Mouse (Mus musculus) lung, postnatal 36 days (tissue): ENCODE results near the gene Grm1.
"Not testable (repeated sequence)": the region's sequence is repeated elsewhere in the genome, so short reads cannot be mapped to it uniquely, and the experiment has no call there.

Experiments
- DNase-seq: peaks from one replicate; pipeline ENCODE4 v3.0.0; 2022; ENCODE audit warnings: mixed read lengths

The Grm1 gene

DNA sequence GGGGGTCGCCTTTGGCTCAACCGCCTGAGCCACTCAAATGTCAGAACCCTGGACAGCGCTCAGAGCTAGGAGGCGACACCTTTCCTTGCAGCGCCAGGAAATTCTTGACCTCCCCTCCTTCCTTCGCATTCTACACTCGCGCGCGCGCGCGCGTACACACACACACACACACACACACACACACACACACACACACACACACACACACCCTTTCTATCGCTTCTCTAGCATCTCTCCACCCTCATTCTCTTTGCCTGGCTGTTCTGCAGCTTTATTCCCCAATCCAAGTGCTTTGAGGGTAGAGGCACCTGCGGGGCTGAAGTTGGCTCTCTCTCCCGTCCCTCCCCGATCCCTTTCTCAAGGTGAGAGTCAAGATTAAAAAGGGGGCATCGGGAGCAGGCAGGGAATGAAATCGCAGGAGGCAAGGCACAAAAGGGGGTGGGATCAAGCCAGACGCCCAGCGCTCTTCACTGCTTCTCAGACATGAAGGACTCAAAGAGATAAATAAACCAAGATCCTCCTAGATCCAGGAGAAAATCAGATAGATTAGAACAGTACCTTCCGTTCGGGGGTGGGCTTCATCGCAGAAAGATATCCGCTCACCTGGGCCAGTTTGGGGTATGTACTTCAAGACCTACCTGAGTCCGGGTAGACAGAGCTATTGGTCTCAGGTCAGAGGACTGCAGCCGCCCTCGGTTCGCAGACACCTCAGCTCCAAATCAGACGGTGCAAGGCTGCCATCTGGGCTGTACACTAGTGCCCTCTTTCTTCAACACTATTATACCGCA, at the start of gene Grm1:
Gene Grm1 (minus strand): TSS at position 746 of the 788 bp plus-strand sequence.
- DNase-seq: no peak

DNA sequence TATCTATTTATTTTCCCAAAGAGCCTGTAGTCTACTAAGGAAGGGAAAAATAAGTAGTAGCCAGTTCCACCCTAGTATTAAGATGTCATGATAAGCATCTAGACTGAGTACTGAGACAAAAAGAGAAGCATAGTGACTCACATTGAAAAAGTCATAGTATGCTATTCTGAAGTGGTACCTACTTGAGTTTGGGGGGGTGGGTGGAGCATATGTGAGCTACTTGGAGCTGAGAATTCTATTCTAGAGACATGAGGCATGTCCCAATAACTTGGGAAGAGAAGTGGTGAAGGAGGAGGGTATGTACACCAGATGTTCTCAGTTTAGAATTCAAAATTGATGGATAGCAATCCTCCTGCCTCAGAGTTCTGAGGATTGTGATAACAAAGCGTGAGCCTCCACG, 39.6 kb upstream of the Grm1 start:
- DNase-seq: no peak

DNA sequence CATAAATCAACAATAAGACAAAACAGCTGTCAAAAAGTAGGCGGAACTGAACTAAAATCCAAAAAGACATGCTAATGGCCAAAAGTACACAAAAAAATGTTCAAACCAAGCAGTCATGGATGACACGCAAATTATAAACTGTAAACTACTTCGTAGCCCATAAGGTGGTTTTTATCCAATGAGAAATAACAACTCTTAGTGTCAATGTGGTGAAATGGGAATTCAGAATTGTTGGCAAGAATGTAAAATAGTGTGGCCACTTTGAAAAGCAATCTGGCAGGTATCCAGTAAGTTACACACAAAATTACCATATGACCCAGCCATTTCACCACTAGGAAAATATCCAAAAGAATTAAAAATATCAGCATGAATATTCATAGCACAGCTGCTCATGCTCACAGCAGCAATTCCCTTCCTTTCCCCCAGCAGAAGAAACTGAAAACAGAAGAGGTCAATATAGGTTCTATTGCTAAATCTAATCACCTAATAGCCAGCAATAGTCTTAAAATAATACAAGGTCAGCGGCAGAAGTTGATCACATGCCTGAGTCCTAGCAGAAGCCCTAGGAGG, 16.4 kb upstream of the Grm1 start:
- no peak for DNase-seq

DNA sequence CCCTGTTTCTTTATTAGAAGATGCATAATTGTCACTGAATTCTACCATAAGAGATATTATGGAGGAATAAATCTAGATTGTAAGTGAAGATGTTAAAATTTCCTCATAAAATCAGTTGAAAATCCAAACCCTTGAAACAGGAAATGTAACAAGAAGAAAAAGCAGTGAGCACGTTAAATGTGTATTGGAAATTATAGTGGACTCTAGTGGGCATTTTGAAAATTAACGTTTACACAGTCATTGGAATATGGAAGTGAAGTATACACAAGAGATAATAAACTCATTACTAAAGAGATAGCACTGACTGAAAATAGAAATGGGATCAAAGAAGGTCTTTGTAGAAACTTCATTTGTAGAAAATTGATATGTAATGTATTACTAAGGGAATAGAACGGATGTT, 4.2 kb upstream of the Grm1 start:
- DNase-seq: no peak

DNA sequence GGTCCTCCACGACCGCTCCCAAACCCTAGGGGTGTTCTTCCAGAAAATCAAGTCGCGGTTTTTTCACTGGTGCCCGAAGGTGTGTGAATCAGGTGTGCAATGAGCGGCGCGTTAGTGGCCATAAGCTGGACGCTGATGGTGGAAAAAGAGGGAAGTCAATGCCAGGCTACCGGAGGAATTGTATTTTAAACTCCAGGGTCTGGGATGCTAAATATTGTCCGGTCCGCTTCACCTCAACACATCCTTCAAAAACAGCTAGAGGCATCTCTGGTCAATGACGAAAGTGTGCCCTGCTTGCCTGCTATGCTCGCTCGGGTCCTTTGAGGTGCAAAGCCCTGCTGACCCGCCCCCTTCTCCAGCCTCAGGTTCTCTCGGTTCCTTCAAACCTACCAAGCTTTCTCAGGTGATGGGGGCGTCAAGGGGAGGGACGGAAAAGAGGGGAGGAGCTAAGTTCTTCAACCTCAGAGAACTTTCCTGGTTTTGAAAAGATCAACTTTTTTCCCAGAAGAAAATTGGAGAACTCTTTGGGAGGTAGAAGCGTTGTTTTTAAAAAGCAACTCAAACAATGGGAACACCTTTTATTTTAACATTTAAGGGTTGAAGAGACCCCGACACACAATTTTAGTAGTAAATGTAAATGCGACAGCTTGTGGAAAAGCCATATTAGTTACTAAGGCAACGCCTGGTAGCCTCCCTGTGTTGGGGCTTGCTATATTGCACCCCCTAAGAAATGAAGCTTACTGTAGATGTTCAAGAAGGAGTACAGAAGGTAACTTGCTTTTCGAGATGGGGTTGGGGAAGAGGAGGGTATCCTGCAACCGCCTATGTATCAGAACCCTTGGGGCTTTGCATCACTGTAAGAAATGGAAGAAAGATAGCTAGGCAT, 1.2 kb downstream of the Grm1 start:
- no peak for DNase-seq

DNA sequence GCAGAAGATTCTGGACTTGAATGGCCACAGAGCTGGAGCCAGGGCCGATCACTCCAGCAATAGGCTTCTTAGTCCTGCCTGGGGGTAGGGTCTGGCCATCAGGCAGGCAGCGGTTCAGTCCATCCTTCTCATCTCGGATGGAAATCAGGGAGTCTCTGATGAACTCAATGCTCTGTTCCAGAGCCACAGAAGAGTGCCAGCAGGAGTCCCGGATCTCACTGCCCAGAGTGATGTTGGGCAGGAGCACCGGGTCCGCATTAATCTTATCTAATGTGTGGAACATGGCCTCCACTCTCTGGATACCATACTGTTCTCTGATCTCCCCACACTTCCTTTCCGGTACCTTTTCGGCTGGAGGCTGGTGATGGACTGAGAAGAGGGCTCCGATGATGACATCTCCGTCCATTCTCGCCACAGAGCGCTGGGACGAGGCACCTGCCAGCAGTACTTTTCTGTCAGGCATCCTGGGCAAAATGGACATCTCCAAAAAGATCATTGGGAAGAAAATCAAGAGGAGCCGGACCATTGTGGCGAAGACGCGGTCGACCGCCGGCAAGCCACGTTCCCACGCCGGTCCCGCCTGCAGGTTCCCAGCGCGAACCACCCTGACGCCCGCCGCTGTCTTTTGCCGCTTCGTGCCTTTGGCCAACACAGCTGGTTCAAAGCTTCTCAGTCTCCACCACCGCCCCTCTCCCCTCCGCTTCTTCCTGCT, 2.0 kb downstream of the Grm1 start:
- DNase-seq: no peak

DNA sequence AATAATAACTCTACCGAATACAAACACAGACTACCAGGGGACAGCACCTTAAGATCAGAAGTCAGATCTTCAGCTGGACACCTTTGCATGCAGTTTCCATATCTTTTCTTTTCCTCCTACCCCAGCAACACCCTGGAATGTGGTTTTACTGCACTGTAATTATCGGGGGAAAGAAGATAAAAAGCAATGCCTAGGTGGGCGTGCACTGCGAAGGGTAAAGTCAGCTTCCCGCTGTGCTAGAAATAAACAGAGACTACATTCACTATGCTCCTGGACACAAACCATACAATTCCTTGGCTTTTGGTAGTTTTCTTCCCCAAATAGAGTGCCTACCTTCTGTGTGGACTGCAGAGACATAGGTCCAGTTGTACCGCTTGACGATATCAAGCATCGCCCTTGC, 2.6 kb downstream of the Grm1 start:
- DNase-seq: no peak

DNA sequence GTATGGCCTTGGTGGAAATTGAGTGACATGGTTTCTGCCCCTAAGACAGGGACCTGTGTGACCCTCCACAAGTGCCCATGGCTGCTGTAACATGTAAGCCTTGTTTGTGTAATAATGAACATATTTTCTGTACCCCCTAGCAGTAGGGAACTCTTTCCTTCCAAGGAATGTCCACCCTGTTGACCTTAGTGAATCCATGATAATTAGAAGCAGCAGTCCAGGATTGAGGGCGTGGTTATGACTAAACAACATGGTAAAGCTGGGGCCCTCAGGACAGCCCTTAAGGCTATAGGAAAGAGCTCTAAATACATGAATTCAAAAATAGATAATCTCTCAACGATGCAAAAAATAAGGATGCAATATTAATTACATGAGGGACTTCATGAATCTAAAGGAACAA, 17.0 kb downstream of the Grm1 start:
- DNase-seq: no peak

DNA sequence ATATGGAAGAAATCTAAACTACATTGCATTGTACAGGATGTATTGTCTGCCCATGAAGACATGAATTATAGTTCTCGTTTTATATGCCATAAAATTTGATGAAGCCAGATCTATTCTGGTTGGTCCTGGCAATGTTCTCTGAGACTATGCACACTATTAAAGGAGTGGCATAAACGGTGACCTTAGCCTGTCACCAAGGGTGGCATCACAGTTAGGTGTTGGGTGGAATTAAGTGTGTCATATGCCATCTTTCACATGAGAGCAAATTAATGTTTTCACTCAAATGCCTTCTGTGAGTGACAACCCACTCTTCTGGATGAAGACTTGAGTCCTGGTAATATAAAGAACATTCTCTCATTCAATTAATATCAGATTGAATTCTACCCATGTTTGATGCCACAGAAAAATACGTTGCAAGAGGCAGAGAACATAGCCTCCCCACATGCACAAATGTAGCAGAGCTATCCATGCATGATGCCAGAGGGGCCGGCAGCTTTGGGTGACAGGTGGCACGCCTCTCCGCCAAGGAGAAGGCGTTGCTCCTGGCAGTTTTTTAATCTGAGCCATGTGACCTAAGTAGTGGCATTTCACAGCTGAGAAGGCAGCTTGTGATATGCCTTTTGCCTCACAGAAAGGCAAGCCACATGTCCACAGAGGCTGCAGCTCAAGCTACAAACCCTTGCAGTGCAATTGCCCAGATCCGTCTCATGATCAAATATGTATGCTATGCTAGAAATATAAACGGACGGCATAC, 20.7 kb downstream of the Grm1 start:
- DNase-seq: no peak

DNA sequence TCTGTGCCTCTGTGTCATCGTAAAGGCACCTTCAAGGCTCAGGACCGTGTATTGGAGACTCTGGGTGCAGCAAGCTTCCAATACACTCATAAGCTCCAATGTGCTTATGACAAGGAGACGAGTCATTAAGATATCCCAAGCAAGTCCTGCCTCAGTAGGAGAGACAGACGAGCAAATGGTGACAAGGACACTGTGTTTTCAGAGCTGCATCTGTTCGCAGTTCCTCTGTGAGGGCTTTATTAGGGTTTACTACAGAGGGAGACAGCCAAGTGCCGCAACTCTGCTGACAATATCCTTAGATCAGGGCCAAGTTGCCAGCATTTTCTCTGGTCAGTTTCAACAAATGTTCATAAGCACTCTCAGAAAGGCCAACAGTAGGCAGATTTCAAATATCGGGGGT, 32.8 kb downstream of the Grm1 start:
- no peak for DNase-seq

DNA sequence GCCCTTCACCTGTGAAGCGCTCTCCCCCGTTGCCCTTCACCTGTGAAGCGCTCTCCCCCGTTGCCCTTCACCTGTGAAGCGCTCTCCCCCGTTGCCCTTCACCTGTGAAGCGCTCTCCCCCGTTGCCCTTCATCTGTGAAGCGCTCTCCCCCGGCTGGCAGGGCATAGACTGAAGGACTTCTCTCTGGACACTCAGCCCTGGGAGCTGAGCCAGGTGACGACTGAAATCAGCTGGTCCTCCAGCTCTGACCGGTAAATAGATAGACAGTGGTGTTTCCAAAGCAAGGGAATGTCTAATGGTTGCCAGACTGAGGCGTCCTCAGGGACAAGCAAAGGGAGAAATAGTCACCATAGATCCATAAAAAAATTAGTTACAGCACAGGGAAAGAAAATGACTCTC, 36.7 kb downstream of the Grm1 start:
- DNase-seq: not testable (repeated sequence)

DNA sequence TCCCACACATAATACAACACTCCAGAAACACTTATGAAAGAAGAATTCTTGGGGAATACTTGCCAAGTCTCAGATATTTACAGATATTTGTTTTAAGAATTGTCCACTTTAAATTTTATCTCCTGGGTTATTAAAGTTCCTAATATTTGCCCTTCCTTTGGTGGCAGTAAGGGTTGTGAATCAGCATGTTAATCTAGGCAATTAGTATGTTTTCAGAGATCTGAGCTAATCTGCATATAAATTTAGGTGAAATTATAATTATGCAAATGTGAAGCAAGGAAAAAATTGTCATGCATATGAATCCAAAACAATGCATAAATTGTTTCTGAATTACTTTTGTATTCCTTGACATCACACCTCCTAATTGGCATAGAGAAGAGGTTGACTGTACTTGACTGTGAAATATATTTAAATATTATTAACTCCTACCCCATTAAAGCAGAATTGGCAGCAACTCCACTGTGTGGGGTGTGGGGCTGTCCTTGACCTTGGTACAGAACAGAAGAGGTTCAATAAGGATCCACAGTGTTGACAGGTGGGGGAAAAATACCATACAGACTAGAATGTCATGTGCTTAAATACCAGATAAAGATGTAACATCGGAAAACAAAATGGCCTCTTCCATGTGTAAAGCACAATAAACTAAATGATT, 37.6 kb downstream of the Grm1 start:
- DNase-seq: no peak

DNA sequence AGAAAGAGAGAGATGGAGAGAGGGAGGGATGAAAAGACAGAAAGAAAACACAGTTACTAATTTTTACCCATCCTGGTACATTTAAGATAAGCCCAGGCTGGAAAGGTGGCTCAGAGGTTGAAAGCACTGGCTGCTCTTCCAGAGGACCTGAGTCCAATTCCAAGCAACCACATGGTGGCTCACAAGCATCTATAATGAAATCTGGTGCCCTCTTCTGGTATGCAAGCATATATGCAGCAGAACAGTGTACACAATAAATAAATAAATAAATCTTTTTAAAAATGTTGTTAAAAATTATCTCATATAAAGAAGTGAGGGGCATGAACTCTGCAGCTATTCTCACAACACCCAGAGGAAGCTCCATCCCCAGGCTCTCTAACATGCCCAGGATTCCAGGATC, 42.8 kb downstream of the Grm1 start:
- DNase-seq: no peak

DNA sequence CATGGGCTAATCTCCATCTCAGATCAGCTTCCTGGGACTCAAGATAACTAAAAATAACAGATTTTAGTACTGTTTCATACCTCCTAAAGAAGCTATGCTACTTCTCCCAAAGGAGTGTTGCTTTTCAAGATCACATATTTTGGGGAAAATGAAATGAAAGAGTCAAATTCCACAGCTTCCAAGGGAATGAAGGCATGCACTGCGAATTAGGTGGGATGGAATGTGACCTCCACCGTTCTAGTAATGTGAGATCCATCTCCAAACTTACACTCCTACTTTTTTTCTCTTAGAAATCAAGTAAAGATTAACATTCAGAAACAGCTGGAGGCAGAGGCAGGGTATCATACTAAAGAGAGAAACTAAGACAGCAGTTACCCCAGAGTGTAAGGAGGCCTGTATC, 49.9 kb downstream of the Grm1 start:
- no peak for DNase-seq

DNA sequence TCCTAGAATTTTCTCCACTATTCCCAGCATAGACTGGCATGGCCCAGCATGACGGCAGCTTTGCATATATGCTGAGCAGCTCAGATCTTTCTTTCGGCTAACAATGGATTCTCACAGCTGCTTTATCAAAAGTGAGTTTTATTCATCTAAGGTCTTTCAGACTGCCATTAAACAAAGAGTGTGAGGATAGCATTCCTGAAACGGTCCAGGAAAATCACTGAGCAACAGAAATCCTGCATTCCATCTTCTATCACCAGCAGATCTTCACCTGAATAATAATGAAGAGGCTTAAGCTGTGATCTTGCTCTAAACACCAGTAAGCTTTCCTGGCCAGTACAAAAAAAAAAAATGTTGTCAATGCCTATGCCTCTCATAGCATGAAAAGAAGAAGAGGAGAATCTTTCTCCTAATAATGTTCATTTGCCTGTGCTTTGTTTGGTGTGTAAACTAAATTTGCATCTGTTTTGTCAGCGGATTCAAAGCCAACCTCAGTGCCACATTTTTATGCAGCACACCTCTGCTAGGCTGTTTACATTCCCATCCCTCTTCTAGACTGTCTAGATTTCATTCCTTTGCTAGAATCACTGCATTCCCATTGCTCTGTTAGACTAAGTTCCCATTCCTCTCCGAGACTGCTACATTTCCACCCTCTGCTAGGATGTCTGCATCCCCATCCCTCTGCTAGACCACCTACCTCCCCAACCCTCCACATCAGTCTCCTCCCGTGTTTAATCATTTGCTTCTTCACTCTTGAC, 56.2 kb downstream of the Grm1 start:
- no peak for DNase-seq

DNA sequence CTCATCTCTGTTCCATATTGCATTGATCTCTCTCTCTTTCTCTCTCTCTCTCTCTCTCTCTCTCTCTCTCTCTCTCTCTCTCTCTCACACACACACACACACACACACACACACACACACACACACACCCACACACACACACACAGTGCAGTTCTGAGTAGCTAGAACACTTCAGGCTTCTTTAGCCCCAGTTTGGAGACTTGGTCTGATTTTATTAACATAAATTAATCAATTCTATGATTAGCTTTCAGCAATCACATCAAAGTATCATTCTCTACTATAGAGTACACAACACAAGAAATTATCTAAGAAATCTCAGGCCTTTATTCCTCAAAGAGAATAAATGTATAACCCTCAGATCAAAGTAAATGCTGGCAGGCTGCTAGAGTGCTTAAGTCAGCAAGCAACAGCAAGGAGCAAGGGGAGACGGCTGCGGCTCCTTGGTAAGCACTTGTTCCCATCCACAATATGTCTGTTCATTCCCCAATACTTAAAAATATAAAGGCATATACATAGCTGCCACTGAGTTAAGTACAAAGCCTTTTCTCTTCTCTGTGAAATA, 63.1 kb downstream of the Grm1 start:
- no peak for DNase-seq

DNA sequence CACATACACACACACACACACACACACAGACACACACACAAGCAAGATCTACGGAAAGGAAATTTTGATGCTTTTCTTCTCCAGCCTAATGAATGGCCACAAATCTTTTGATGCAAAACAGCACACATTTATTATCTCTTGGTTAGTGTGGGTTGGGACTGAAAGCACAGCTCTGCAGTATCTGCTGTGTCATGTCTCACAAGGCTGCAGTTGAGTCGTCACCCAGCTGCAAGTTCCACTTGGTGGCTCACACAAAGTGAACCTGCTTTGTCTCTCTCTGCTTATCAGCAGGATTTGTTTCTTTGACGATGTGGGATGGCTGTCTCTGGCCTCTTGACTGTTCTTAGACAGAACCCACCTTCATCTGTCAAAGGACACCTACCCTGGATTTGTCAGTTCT, 68.5 kb downstream of the Grm1 start:
- DNase-seq: no peak

DNA sequence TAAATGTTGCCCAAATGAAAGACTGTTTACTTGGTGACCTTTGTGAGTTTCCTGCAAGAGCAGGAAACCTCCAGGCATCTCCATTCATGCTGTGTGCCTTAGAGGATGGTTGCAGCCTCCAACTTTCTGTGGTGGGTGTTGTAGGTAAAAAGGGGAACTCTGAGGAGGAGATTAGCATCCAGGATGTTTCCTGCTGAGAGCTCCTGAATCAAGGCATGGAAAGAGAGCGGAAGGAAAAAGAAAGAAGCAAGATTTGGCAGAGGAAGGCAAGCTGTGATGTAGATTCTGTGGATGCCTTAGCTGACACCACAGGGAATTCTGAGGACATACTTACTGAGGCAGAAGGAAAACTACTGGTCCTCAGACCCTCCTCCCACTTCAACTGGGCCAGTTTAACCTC, 85.4 kb downstream of the Grm1 start:
- DNase-seq: no peak

DNA sequence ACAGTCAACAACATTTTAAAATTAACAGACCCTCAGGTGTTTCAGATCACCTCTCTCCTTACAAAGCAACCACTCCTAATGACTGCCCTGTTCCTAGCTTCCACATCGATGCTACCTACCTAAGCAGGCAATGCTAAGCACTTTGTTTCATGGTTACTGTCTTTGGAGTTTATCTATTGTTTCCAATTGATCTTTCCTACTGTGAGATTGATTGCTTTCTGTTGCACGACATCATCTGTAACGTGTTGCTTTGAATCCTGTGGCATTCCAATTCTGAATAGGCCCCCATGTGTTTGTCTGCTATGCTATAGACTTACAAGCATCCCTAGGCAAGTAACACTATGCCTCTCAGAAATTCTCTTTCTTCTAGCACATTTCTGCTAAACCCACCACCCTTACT, 90.4 kb downstream of the Grm1 start:
- DNase-seq: no peak

DNA sequence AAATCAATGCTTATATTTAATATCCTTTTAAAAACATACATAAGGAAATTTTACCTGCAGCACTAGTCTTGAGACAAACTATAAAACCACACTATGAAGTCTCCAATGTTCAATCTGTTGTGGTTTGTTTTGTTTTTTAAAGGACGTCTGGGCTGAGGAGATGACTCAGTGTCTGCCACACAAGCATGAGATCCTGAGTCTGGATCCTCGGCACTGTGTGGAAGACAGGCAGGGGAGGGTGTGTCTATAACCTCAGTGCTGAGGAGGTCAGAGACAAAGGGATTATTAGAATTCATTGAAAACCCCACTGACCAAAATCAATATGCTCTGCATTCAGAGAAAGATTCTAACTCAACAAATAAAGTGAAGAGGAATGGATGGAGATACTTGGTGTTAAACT, 110.8 kb downstream of the Grm1 start:
- DNase-seq: no peak
